Mouse (Mus musculus) hindbrain, embryonic 10.5 days (tissue): ENCODE measurements around the gene Scyl3. TPM values are rescaled to one million over a fixed set of nuclear protein-coding genes. Genes with fewer than 3 reads are reported as not detected.
A peak's percentile ranks its signal among the peaks of the same experiment; 100 is the strongest.

Source experiments
- DNase-seq: peaks from one replicate; pipeline ENCODE4 v3.0.0-alpha.2; 2017; ENCODE audit warnings: low spot score
- H3K27ac ChIP-seq: fragments of 300-500 bp; sonication (generic); 2 replicates; pipeline ENCODE4 v1.5.1; 2016; ENCODE audit warnings: mild to moderate bottlenecking, moderate library complexity
- H3K27me3 ChIP-seq: fragments of 300-500 bp; sonication (generic); 2 replicates; pipeline ENCODE4 v1.6.1; 2016; ENCODE audit warnings: mild to moderate bottlenecking; ENCODE audit not compliant: poor library complexity, insufficient read depth, severe bottlenecking
- H3K36me3 ChIP-seq: fragments of 300-500 bp; sonication (generic); 2 replicates; pipeline ENCODE4 v1.6.1; 2016; ENCODE audit warnings: mild to moderate bottlenecking, moderate library complexity
- H3K4me1 ChIP-seq: fragments of 300-500 bp; sonication (generic); replicated peaks from 2 replicates; pipeline ENCODE4 v1.6.1; 2016; ENCODE audit warnings: mild to moderate bottlenecking
- H3K4me3 ChIP-seq: fragments of 300-500 bp; sonication (generic); 2 replicates; pipeline ENCODE4 v1.5.1; 2016; ENCODE audit warnings: mild to moderate bottlenecking, moderate library complexity
- H3K9me3 ChIP-seq: fragments of 300-500 bp; sonication (generic); 2 replicates; pipeline ENCODE4 v1.6.1; 2016; ENCODE audit warnings: mild to moderate bottlenecking, moderate library complexity
- WGBS: fragments of 180-500 bp; shearing (Covaris S2); methylation state at CpG from one replicate; pipeline ENCODE4 v1.1.7; 2016; 5-methylcytosine and 5-hydroxymethylcytosine counted together
- polyA plus RNA-seq: library from polyadenylated mRNA; unstranded; fragments of >200 nt; fragmentation: Nextera tagmentation; extraction: Ambion mirVana; gene quantifications from 2 replicates; pipeline ENCODE4 v1.2.1, GENCODE M21; 2016

The Scyl3 gene
- polyA plus RNA-seq, 1 experiment from 2014 or later, result 17.6 TPM

DNA sequence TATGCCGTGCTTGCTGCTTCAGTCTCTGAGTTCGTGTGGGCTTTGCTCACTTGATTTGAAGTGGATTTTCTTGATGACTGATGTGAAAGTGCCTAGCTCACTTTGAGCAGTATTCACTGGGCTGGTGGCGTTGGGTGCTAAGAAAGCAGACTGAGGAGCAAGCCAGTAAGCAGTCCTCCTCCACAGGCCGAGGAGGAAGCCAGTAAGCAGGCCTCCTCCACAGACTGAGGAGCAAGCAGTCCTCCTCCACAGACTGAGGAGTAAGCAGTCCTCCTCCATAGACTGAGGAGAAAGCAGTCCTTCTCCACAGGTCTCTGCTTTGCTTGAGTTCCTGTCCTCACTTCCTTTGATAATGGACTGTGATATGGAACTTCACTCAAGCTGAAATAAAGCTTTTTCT is 63.5 kb downstream of the Scyl3 start:
- H3K4me3 ChIP-seq, result no peak overlapping the region
- 92% methylated on average over 4 of the region's 4 CpGs for WGBS

GRCm38 (mm10) chr1:163994173-163994720 is 65.3 kb downstream of the Scyl3 start:
- no peaks in the 10 kb centered on the region for H3K9me3 ChIP-seq
- 2% methylated on average over 38 of the region's 38 CpGs for WGBS
- peaks cover 12% of the 10 kb centered on the region for H3K36me3 ChIP-seq
- no peak for DNase-seq
- peak overlapping the region; percentile 91 for H3K27ac ChIP-seq
- no peaks in the 10 kb centered on the region for H3K27me3 ChIP-seq
- H3K4me3 ChIP-seq, result peak overlapping the region; percentile 84
- peaks cover 9% of the 10 kb centered on the region for H3K4me1 ChIP-seq

More for the DNA sequence above, 63.5 kb downstream of the Scyl3 start:
- no peaks in the 10 kb centered on the region for H3K9me3 ChIP-seq
- H3K27ac ChIP-seq, result no peak overlapping the region
- peaks cover 9% of the 10 kb centered on the region for H3K4me1 ChIP-seq
- H3K36me3 ChIP-seq, result peaks cover 25% of the 10 kb centered on the region
- DNase-seq, result no peak
- H3K27me3 ChIP-seq, result no peaks in the 10 kb centered on the region

DNA sequence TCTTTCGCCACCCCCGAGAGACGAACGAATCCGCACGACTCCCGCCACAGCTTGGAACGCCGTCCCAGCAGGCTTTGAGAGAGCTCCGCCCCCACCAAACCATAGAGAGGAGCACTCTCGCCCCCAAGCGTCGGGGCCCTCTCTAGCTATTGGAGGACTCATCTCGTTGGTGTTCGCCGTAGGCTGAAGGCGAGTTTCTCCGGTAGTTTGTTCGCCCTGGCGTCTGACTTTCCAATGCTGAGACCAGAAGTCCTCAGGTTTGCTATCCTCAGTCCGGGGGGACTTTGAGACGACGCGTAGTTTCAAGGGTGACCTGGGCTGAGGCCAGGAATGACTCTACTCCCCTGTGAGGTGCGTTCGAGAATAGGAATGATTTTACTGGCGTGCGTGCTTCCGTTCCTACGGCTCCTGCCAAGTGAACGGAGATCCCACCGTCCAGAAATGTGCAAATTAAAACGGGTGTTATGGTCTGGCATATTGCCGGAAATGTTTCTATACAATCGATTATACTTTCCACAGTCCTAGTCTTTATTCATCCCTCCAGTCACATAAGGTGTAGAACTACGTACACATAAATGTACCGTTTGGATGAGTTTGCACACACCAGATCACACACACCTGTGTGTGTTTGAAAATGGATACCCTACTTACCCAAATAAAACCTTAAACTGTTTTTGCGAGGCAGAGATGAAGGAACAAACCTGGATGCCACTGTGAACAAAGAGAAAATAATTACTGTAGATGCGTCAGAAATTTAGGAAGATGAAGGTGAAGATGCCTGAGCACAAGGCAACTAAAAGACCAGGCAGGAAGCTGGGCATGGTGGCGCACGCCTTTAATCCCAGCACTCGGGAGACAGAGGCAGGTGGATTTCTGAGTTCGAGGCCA is 66.1 kb downstream of the Scyl3 start, which contains the start of the genes BC055324 and Mettl18:
BC055324 (minus strand) TSS at position 76 of the 888 bp plus-strand sequence.
Mettl18 (plus strand) TSS at position 169 of the 888 bp plus-strand sequence.
- WGBS, result 4% methylated on average over 43 of the region's 43 CpGs
- peaks cover 9% of the 10 kb centered on the region for H3K4me1 ChIP-seq
- H3K27me3 ChIP-seq, result no peaks in the 10 kb centered on the region
- H3K4me3 ChIP-seq, result peak within 1 kb of the TSS; percentile 84
- peaks cover 12% of the 10 kb centered on the region for H3K36me3 ChIP-seq
- peak within 1 kb of the TSS; percentile 91 for H3K27ac ChIP-seq
- no peaks in the 10 kb centered on the region for H3K9me3 ChIP-seq
- DNase-seq, result peak; percentile 93

DNA sequence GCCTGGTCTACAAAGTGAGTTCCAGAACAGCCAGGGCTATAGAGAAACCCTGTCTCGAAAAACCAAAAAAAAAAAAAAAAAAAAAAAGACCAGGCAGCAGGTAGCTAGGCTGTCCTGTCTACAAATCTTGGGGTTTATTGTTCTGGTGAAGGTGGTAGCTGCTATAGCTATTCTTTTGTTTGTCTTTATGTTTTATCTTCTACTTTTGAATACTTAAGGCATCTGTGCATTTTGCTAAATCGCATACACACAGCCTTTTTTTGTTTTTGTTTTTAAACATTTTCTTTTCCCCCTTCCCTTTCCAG is 66.7 kb downstream of the Scyl3 start:
- DNase-seq, result no peak
- Histone ChIP-seq H3K36me3 (peaks cover 12% of the 10 kb centered on the region), H3K9me3 (no peaks in the 10 kb centered on the region), H3K27ac (no peak overlapping the region), H3K4me1 (peaks cover 9% of the 10 kb centered on the region), H3K4me3 (peak overlapping the region; percentile 84), H3K27me3 (no peaks in the 10 kb centered on the region)
- 86% methylated on average over 2 of the region's 2 CpGs for WGBS

- WGBS, result 66% methylated on average over 6 of the region's 6 CpGs
- Histone ChIP-seq H3K27me3 (no peaks in the 10 kb centered on the region), H3K27ac (no peak overlapping the region), H3K4me1 (no peaks in the 10 kb centered on the region), H3K9me3 (no peaks in the 10 kb centered on the region), H3K4me3 (no peak overlapping the region), H3K36me3 (no peaks in the 10 kb centered on the region)
- DNase-seq, result no peak
Measured at GRCm38 (mm10) chr1:164001831-164002452, 73.0 kb downstream of the Scyl3 start.

DNA sequence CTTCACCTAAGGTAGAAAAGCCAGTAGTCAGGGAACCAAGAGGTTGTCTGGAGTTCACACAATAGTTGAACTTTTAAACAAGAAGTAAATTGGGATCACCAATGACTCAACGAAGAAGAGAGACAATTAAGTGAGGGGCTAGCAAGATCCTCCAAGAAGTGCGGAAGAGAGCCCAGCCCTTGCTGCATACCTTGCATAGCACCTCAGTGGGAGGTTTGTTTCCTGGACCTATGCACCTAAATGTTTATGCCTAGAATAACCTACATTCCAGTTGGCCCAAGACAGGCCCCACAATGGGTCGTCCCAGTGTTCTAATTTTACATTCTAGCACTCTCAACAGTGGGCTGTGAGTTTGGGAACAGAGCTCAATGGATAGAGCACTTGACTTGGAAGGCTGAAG is 75.4 kb downstream of the Scyl3 start:
- Histone ChIP-seq H3K4me3 (no peak overlapping the region), H3K36me3 (no peaks in the 10 kb centered on the region), H3K9me3 (no peaks in the 10 kb centered on the region), H3K27me3 (no peaks in the 10 kb centered on the region), H3K27ac (no peak overlapping the region), H3K4me1 (no peaks in the 10 kb centered on the region)
- DNase-seq, result no peak
- 82% methylated on average over 3 of the region's 3 CpGs for WGBS

Other genes starting within 250 kb of the Scyl3 start
- 0.22 and 0.44 TPM in 2 replicates for gene Mettl11b, start 203.9 kb upstream of the Scyl3 start, polyA plus RNA-seq
- 34.3 and 36.9 TPM in 2 replicates for gene Kifap3, start 149.5 kb upstream of the Scyl3 start, polyA plus RNA-seq
- gene BC055324, start 65.7 kb downstream of the Scyl3 start, polyA plus RNA-seq, result 27.2 and 37.8 TPM in 2 replicates
- 8.7 and 10.3 TPM in 2 replicates for gene Mettl18, start 65.8 kb downstream of the Scyl3 start, polyA plus RNA-seq
- not detected in 2 replicates for gene Sele, start 119.1 kb downstream of the Scyl3 start, polyA plus RNA-seq
- gene Sell, start 132.9 kb downstream of the Scyl3 start, polyA plus RNA-seq, result 0.09 TPM in 1 of 2 replicates, not detected in the other
- not detected in 2 replicates for gene Selp, start 186.2 kb downstream of the Scyl3 start, polyA plus RNA-seq
- 0.30 and 0.34 TPM in 2 replicates for gene F5, start 222.7 kb downstream of the Scyl3 start, polyA plus RNA-seq